Mouse (Mus musculus) liver (tissue): ENCODE results near the gene Pcx.

ENCODE experiments used
- DNase-seq: peaks from one replicate; pipeline ENCODE4 v3.0.0-alpha.2; 2020; ENCODE audit warnings: mixed read lengths

Pcx gene

GRCm38 (mm10) chr19:4509986-4510963 lies at the start of gene Pcx:
Gene Pcx, plus strand, starts transcription at chr19:4510472.
- DNase-seq, result peak; percentile 99

- DNase-seq, result peak; percentile 30
Observed at GRCm38 (mm10) chr19:4461981-4462380, 48.3 kb upstream of the Pcx start.

- DNase-seq, result peak; percentile 18
Observed at GRCm38 (mm10) chr19:4464666-4465065, 45.6 kb upstream of the Pcx start.

GRCm38 (mm10) chr19:4468363-4468762 lies 41.9 kb upstream of the Pcx start:
- peak; percentile 49 for DNase-seq

- no peak for DNase-seq
Observed at GRCm38 (mm10) chr19:4473549-4473948, 36.7 kb upstream of the Pcx start.

GRCm38 (mm10) chr19:4474739-4475138 lies 35.5 kb upstream of the Pcx start:
- DNase-seq, result no peak

GRCm38 (mm10) chr19:4475224-4475925 lies 34.9 kb upstream of the Pcx start:
- DNase-seq, result no peak

- DNase-seq, result peak; percentile 25
Observed at GRCm38 (mm10) chr19:4476601-4477257, 33.5 kb upstream of the Pcx start.

- DNase-seq, result peak; percentile 34
Observed at GRCm38 (mm10) chr19:4477345-4478189, 32.7 kb upstream of the Pcx start, which contains the start of gene Syt12. Gene Syt12, minus strand, starts transcription at chr19:4477447.

- no peak for DNase-seq
Observed at GRCm38 (mm10) chr19:4478190-4478516, 32.1 kb upstream of the Pcx start.

GRCm38 (mm10) chr19:4480041-4480440 lies 30.2 kb upstream of the Pcx start:
- DNase-seq, result no peak

GRCm38 (mm10) chr19:4481326-4481725 lies 28.9 kb upstream of the Pcx start:
- no peak for DNase-seq

- no peak for DNase-seq
Observed at GRCm38 (mm10) chr19:4482111-4482859, 28.0 kb upstream of the Pcx start.

GRCm38 (mm10) chr19:4485006-4485405 lies 25.3 kb upstream of the Pcx start:
- DNase-seq, result no peak

GRCm38 (mm10) chr19:4487877-4488276 lies 22.4 kb upstream of the Pcx start:
- no peak for DNase-seq

- no peak for DNase-seq
Observed at GRCm38 (mm10) chr19:4491080-4491695, 19.1 kb upstream of the Pcx start.

GRCm38 (mm10) chr19:4492526-4493296 lies 17.6 kb upstream of the Pcx start:
- DNase-seq, result no peak

GRCm38 (mm10) chr19:4494707-4495106 lies 15.6 kb upstream of the Pcx start:
- no peak for DNase-seq

GRCm38 (mm10) chr19:4495814-4496213 lies 14.5 kb upstream of the Pcx start:
- no peak for DNase-seq

- no peak for DNase-seq
Observed at GRCm38 (mm10) chr19:4496535-4497262, 13.6 kb upstream of the Pcx start.
